Mouse (Mus musculus) lung, embryonic 16.5 days (tissue): ENCODE data around the gene Gpr4. TPM values are rescaled to one million over a fixed set of nuclear protein-coding genes. Genes with fewer than 3 reads are reported as not detected.
A peak's percentile ranks its signal among the peaks of the same experiment; 100 is the strongest.

Experiments
- ATAC-seq: fragments of 200-750 bp; cut with Nextera tagmentation; 2 replicates; pipeline ENCODE4 v1.8.0; 2017; ENCODE audit warnings: low read depth, mild to moderate bottlenecking, moderate library complexity
- H3K27ac ChIP-seq: fragments of 300-500 bp; sonication (generic); 2 replicates; pipeline ENCODE4 v1.5.1; 2014; ENCODE audit warnings: mild to moderate bottlenecking, control low read depth, low read length
- H3K27me3 ChIP-seq: fragments of 300-500 bp; sonication (generic); 2 replicates; pipeline ENCODE4 v1.6.1; 2014; ENCODE audit warnings: low read depth, low read length, mixed read lengths; ENCODE audit not compliant: control insufficient read depth, insufficient read depth
- H3K36me3 ChIP-seq: fragments of 300-500 bp; sonication (generic); 2 replicates; pipeline ENCODE4 v1.6.1; 2014; ENCODE audit warnings: low read length; ENCODE audit not compliant: control insufficient read depth, insufficient read depth
- H3K4me1 ChIP-seq: fragments of 300-500 bp; sonication (generic); replicated peaks from 2 replicates; pipeline ENCODE4 v1.6.1; 2014; ENCODE audit warnings: low read length, mixed read lengths; ENCODE audit not compliant: control insufficient read depth, insufficient read depth
- H3K4me2 ChIP-seq: fragments of 300-500 bp; sonication (generic); 2 replicates; pipeline ENCODE4 v1.6.1; 2014; ENCODE audit warnings: low read depth, low read length, control low read depth
- H3K4me3 ChIP-seq: fragments of 300-500 bp; sonication (generic); 2 replicates; pipeline ENCODE4 v1.5.1; 2014; ENCODE audit warnings: mild to moderate bottlenecking, low read length, control low read depth
- H3K9ac ChIP-seq: fragments of 300-500 bp; sonication (generic); 2 replicates; pipeline ENCODE4 v1.6.1; 2014; ENCODE audit warnings: low read length, control low read depth
- H3K9me3 ChIP-seq: fragments of 300-500 bp; sonication (generic); 2 replicates; pipeline ENCODE4 v1.6.1; 2016; ENCODE audit warnings: low read length; ENCODE audit not compliant: control insufficient read depth
- WGBS: fragments of 180-500 bp; shearing (Covaris S2); extraction: QIAGEN DNeasy Blood & Tissue Kit; methylation state at CpG from one replicate; pipeline ENCODE4 v1.1.7; 2014; 5-methylcytosine and 5-hydroxymethylcytosine counted together
- polyA plus RNA-seq: library from polyadenylated mRNA; unstranded; fragments of >200 nt; fragmentation: Nextera tagmentation; extraction: Ambion mirVana; gene quantifications from 2 replicates; pipeline ENCODE4 v1.2.1, GENCODE M21; 2015

Gpr4 gene
- polyA plus RNA-seq, 1 experiment from 2014 or later, result 2.6 TPM

DNA sequence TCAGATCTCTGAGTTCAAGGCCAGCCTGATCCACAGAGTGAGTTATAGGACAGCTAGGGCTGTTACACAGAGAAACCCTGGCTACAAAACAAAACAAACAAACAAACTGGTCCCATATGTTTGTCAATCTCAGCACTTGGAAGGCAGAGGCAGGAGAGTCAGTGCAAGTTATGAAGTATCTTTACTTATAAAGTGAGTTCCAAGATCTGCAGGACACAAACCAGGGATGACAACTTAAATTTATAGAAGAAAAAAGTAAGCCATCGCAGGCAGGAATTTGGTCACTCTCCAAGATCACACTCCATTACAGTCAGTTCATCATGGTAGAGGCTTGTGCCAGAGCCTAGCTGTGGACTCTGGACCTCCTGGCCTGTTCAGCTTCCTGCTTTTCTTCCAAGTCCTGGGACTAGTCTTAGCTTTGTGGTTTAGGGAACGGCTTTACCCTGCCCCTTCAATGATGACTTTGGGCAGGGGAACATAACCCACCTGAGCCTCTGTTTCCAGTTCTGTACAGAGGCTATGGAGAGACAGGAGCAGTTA lies 17.8 kb downstream of the Gpr4 start:
- WGBS, result 67% methylated on average over 2 of the region's 2 CpGs
- H3K4me2 ChIP-seq, result no peak overlapping the region; the same call in 1 of the 2 replicates

DNA sequence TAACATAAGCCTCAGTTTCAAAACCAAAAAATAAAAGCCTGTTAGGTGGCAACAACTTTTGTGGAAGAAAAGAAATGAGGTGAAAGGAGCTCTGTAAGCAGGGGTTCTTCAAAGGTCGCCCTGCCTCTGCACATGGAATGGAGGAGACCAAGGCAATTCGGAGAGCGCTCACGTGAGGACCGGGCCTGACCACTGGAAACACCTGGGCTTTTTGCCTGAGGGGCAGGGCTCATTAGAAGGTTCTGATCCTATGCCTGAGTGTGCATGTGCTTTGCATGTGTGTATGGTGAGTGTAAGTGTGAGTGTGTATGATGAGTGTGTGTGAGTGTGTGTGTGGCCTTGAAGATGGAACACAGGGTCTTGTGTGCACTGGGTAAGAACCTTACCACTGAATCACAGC lies 18.6 kb downstream of the Gpr4 start:
- Histone ChIP-seq H3K27ac (no peak overlapping the region), H3K9me3 (no peaks in the 10 kb centered on the region), H3K4me3 (no peak overlapping the region), H3K4me2 (no peak overlapping the region), H3K9ac (no peak overlapping the region), H3K4me1 (peaks cover 16% of the 10 kb centered on the region), H3K36me3 (no peaks in the 10 kb centered on the region; the same call in 1 of the 2 replicates), H3K27me3 (no peaks in the 10 kb centered on the region)
- ATAC-seq, result no peak
- 94% methylated on average over 5 of the region's 5 CpGs for WGBS

More for the DNA sequence above, 17.8 kb downstream of the Gpr4 start:
- 0 out of 2 replicates have a peak overlapping the region, but pooled peaks have one; percentile 54 for H3K9ac ChIP-seq
- no peak for ATAC-seq
- no peaks in the 10 kb centered on the region; the same call in 1 of the 2 replicates for H3K36me3 ChIP-seq
- H3K27me3 ChIP-seq, result no peaks in the 10 kb centered on the region
- H3K9me3 ChIP-seq, result no peaks in the 10 kb centered on the region
- H3K27ac ChIP-seq, result no peak overlapping the region
- H3K4me1 ChIP-seq, result peaks cover 16% of the 10 kb centered on the region
- H3K4me3 ChIP-seq, result no peak overlapping the region

DNA sequence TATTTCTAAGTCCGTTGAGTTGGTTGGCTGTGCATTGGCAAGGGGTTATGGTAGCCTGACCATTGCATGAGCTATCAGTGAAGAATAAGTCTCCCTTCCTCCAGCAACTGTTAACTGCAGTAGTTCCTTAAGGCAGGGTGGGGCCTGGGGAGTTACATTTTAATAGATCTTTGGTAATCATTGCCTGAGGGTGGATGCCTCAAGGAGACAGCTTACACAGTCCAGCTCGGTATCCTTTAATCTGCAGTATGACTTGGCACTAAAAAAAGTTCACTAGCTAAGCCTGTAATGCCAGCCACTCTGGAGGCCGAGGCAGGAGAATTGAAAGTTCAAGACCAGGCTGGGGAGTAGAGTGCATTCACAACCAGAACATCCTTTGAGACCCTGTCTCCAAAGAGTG lies 19.5 kb downstream of the Gpr4 start:
- 87% methylated on average over 3 of the region's 3 CpGs for WGBS
- H3K9me3 ChIP-seq, result no peaks in the 10 kb centered on the region
- no peaks in the 10 kb centered on the region; the same call in 1 of the 2 replicates for H3K36me3 ChIP-seq
- no peak overlapping the region for H3K4me2 ChIP-seq
- H3K27me3 ChIP-seq, result no peaks in the 10 kb centered on the region
- no peak overlapping the region for H3K4me3 ChIP-seq
- H3K27ac ChIP-seq, result no peak overlapping the region
- H3K9ac ChIP-seq, result no peak overlapping the region
- peaks cover 17% of the 10 kb centered on the region for H3K4me1 ChIP-seq
- ATAC-seq, result no peak

DNA sequence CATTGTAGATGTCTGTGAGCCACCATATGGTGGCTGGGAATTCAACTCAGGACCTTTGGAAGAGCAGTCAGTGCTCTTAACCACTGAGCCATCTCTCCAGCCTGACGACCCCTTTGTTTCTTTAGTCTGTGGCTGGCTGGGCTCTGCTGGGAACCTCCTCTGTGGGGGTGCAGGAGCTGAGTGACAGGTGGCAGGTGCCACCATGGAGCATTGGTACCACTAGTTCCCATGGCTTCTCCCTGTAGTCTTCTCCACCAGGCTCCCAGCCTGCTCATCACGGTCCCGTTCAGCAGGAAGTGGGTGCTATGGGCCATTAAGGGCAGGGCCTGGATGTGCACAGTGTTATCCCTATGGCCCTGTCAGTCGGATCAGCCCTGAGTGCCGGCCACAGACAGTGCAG lies 22.3 kb downstream of the Gpr4 start:
- peaks cover 12% of the 10 kb centered on the region for H3K4me1 ChIP-seq
- H3K4me2 ChIP-seq, result no peak overlapping the region
- H3K36me3 ChIP-seq, result no peaks in the 10 kb centered on the region; the same call in 1 of the 2 replicates
- WGBS, result 70% methylated on average over 5 of the region's 5 CpGs
- no peak overlapping the region for H3K9ac ChIP-seq
- no peak for ATAC-seq
- no peak overlapping the region for H3K4me3 ChIP-seq
- H3K27me3 ChIP-seq, result no peaks in the 10 kb centered on the region
- no peak overlapping the region for H3K27ac ChIP-seq
- H3K9me3 ChIP-seq, result no peaks in the 10 kb centered on the region

DNA sequence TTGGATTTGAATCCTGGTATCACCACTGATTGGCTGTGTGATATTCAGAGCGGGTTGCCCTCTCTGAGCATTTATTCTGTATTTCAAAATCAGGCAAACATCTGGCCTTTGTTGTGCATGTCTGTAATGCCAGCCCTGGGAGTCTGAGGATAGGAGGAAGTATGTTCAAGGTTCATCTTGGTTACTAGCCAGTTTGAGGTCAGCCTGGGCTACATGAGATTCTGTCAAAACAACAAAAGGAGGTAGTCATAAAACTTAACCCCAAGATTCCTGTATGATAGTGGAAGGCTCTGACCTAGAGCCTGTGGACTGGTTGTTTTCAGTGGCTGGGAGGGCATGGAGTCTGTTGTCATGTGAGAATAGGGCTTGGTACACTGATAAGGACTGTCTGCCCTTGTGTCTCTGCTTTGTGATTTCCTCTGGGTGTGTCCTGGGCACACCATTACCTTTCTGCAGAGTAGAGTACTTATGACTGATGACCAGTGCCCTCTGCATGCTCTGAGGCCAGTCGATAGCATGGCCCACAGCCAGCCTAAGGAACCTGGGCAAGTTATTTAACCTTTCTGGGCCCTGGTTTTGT lies 22.8 kb downstream of the Gpr4 start:
- H3K36me3 ChIP-seq, result no peaks in the 10 kb centered on the region; the same call in 1 of the 2 replicates
- no peaks in the 10 kb centered on the region for H3K9me3 ChIP-seq
- no peak overlapping the region for H3K4me3 ChIP-seq
- H3K27me3 ChIP-seq, result no peaks in the 10 kb centered on the region
- peaks cover 11% of the 10 kb centered on the region for H3K4me1 ChIP-seq
- ATAC-seq, result no peak
- no peak overlapping the region for H3K9ac ChIP-seq
- no peak overlapping the region for H3K27ac ChIP-seq
- 88% methylated on average over 2 of the region's 2 CpGs for WGBS
- H3K4me2 ChIP-seq, result no peak overlapping the region

DNA sequence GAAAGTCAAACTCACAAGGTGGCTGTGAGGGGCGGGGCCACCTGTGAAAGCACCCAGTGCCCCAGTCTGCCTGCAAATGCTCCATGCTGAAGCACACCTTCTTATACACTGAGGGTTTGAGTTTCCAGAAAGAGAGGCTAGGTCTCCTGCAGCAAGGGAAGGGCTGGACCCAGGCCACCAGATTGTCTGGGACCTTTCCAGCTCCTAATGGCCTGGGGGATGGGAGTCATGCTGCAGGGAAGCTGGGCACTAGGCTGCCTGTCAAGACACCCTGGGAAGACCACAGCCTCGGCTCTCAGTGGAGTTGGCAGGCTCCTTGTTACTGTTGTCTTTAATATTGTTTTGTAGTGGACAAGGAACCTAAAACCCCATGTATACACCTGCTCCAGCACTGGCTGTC lies 24.1 kb downstream of the Gpr4 start:
- no peak overlapping the region for H3K4me2 ChIP-seq
- WGBS, result 69% methylated on average over 2 of the region's 2 CpGs
- H3K27ac ChIP-seq, result no peak overlapping the region
- no peak overlapping the region for H3K4me3 ChIP-seq
- no peaks in the 10 kb centered on the region for H3K9me3 ChIP-seq
- H3K9ac ChIP-seq, result no peak overlapping the region
- no peaks in the 10 kb centered on the region; the same call in 1 of the 2 replicates for H3K36me3 ChIP-seq
- ATAC-seq, result no peak
- peaks cover 8% of the 10 kb centered on the region for H3K4me1 ChIP-seq
- H3K27me3 ChIP-seq, result no peaks in the 10 kb centered on the region

DNA sequence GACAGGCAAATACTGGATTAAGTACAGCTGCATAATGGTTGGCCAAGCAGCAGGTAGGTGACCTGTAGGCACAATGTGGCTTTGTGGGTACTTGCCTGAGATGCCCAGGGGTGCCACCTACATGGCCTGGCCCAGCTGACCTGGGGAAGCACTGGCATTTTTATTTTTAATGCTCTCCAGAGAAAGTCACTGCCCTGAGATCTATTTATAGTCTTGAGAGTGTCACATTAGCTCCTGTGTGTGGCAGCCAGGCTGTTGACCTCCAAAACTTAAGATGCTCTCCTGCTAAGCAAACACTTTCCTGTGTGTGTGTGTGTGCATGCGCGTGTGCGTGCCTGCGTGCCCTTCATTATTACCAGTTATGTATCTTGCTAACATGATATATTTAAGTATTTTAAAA lies 26.0 kb downstream of the Gpr4 start:
- ATAC-seq, result 0 out of 2 replicates have a peak, but pooled peaks have one; percentile 21
- H3K27ac ChIP-seq, result 0 out of 2 replicates have a peak overlapping the region, but pooled peaks have one; percentile 1

DNA sequence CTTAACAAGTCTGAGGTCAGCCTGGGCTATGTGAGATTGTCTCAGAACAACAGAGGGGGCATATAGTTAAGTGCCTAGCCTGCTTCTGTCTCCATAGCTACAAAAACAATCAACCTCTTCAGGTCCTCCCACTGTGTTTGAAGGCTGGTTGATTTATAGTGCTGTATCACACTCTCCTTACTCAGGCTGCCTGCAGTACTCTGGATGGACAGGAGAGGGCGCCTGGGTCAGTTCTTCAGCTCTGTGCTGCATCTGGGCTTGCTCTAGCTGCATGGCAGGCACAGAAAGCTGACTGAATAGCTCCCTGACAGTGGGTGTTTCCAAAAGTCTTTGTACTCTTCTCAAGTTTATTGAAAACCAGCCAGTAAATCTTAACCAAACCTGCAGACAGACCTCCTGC lies 27.1 kb downstream of the Gpr4 start:
- no peak overlapping the region for H3K4me2 ChIP-seq
- H3K9me3 ChIP-seq, result no peaks in the 10 kb centered on the region
- no peak overlapping the region for H3K4me3 ChIP-seq
- peaks cover 8% of the 10 kb centered on the region for H3K4me1 ChIP-seq
- H3K27me3 ChIP-seq, result no peaks in the 10 kb centered on the region
- 0% methylated on average over 1 of the region's 1 CpGs for WGBS
- H3K27ac ChIP-seq, result no peak overlapping the region
- peak; percentile 91 for ATAC-seq
- no peak overlapping the region for H3K9ac ChIP-seq
- H3K36me3 ChIP-seq, result no peaks in the 10 kb centered on the region

More for the DNA sequence above, 26.0 kb downstream of the Gpr4 start:
- no peaks in the 10 kb centered on the region; the same call in 1 of the 2 replicates for H3K36me3 ChIP-seq
- no peak overlapping the region for H3K4me2 ChIP-seq
- no peaks in the 10 kb centered on the region for H3K9me3 ChIP-seq
- no peak overlapping the region for H3K9ac ChIP-seq
- H3K4me3 ChIP-seq, result no peak overlapping the region
- peaks cover 8% of the 10 kb centered on the region for H3K4me1 ChIP-seq
- H3K27me3 ChIP-seq, result no peaks in the 10 kb centered on the region
- 71% methylated on average over 4 of the region's 4 CpGs for WGBS

DNA sequence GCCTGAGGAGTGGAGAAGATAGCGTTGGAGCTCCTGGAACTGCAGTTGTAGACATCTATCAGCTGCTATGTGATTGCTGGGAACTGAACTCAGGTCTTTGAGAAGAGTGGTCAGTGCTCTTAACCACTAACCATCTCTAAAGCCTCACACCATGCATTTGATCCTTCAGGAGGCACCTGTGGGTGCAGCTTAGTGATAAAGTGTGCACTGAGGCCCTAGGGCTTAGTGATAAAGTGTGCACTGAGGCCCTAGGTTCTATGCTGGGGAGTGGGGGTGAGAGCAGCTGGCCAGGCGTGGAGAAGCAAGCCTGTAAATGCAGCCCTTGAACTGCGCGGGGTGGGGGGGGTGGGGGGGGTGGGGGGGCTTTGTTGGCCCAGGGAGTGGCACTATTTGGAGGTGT lies 27.6 kb downstream of the Gpr4 start:
- Histone ChIP-seq H3K27ac (no peak overlapping the region), H3K4me2 (no peak overlapping the region), H3K9ac (no peak overlapping the region), H3K4me1 (peaks cover 8% of the 10 kb centered on the region), H3K36me3 (no peaks in the 10 kb centered on the region), H3K27me3 (no peaks in the 10 kb centered on the region), H3K4me3 (no peak overlapping the region), H3K9me3 (no peaks in the 10 kb centered on the region)
- 80% methylated on average over 4 of the region's 4 CpGs for WGBS
- no peak for ATAC-seq
